Mouse (Mus musculus) intestine, embryonic 15.5 days (tissue): Measurements from ENCODE around the gene Tgfb1i1. TPM values are rescaled to one million over a fixed set of nuclear protein-coding genes. Genes with fewer than 3 reads are reported as not detected.
A peak's percentile ranks its signal among the peaks of the same experiment; 100 is the strongest.

Source experiments
- ATAC-seq: fragments of 200-750 bp; cut with Nextera tagmentation; 2 replicates; pipeline ENCODE4 v1.8.0; 2017; ENCODE audit warnings: moderate TSS enrichment, moderate library complexity
- H3K27ac ChIP-seq: fragments of 300-500 bp; sonication (generic); 2 replicates; pipeline ENCODE4 v1.5.1; 2015; ENCODE audit warnings: mild to moderate bottlenecking, inconsistent platforms
- H3K27me3 ChIP-seq: fragments of 300-500 bp; sonication (generic); replicated peaks from 2 replicates; pipeline ENCODE4 v1.6.1; 2015; ENCODE audit warnings: inconsistent platforms
- H3K36me3 ChIP-seq: fragments of 300-500 bp; sonication (generic); 2 replicates; pipeline ENCODE4 v1.6.1; 2015; ENCODE audit warnings: inconsistent platforms
- H3K4me1 ChIP-seq: fragments of 300-500 bp; sonication (generic); replicated peaks from 2 replicates; pipeline ENCODE4 v1.6.1; 2015; ENCODE audit warnings: inconsistent platforms
- H3K4me2 ChIP-seq: fragments of 300-500 bp; sonication (generic); replicated peaks from 2 replicates; pipeline ENCODE4 v1.6.1; 2015; ENCODE audit warnings: mild to moderate bottlenecking, inconsistent platforms
- H3K4me3 ChIP-seq: fragments of 300-500 bp; sonication (generic); replicated peaks from 2 replicates; pipeline ENCODE4 v1.5.1; 2015; ENCODE audit warnings: inconsistent platforms
- H3K9ac ChIP-seq: fragments of 300-500 bp; sonication (generic); 2 replicates; pipeline ENCODE4 v1.6.1; 2015; ENCODE audit warnings: inconsistent platforms
- H3K9me3 ChIP-seq: fragments of 300-500 bp; sonication (generic); 2 replicates; pipeline ENCODE4 v1.6.1; 2016; ENCODE audit warnings: inconsistent platforms
- WGBS: fragments of 180-500 bp; shearing (Covaris S2); methylation state at CpG from one replicate; pipeline ENCODE4 v1.1.7; 2015; 5-methylcytosine and 5-hydroxymethylcytosine counted together
- polyA plus RNA-seq: library from polyadenylated mRNA; unstranded; fragments of >200 nt; fragmentation: Nextera tagmentation; extraction: Ambion mirVana; gene quantifications from 2 replicates; pipeline ENCODE4 v1.2.1, GENCODE M21; 2015

Tgfb1i1 gene
- polyA plus RNA-seq, 1 experiment from 2014 or later, result 163 TPM

DNA sequence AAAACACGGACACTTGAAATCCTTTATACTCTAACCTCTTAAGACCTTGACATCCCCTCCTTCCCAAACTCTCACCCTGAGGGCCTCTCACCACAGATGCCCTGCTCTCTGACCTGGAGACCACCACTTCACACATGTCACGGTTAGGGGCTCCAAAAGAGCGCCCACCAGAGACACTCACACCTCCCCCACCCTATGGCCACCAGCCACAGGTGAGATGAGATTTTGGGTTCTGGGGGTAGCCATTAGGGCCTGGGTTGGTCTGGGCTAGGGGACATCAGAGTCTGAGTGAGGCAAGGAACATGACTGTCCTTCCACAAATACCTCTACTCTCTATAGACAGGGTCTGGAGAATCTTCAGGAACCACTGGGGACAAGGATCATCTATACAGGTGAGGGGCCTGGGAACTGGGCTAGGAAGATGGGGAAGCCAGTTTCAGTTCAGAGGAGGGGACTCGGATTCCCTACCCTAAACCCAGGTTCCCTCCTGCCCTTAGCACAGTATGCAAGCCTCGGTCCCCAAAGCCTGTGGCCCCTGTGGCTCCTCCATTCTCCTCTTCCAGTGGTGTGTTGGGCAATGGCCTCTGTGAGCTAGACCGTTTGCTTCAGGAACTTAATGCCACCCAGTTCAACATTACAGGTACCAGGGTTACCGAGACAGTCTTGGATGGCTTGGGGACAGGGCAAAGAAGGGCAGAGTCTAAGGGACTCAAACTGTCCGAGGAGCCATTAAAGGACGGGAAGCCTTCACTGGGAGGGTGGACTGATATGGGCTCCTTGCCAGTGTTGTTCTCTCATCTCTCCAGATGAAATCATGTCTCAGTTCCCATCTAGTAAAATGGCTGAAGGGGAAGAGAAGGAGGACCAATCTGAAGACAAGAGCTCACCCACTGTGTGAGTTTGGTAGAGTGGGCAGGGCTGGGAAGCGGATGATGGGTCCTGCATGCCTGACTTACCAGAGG, 1.8 kb downstream of the Tgfb1i1 start:
- Histone ChIP-seq H3K27ac (no peak overlapping the region), H3K27me3 (no peaks in the 10 kb centered on the region), H3K4me1 (peaks cover 30% of the 10 kb centered on the region), H3K9ac (peak overlapping the region; percentile 60), H3K4me2 (peak overlapping the region; percentile 62), H3K36me3 (peaks cover 12% of the 10 kb centered on the region; the same call in 1 of the 2 replicates), H3K4me3 (peak overlapping the region; percentile 46), H3K9me3 (no peaks in the 10 kb centered on the region)
- no peak for ATAC-seq
- 73% methylated on average over 10 of the region's 10 CpGs for WGBS

DNA sequence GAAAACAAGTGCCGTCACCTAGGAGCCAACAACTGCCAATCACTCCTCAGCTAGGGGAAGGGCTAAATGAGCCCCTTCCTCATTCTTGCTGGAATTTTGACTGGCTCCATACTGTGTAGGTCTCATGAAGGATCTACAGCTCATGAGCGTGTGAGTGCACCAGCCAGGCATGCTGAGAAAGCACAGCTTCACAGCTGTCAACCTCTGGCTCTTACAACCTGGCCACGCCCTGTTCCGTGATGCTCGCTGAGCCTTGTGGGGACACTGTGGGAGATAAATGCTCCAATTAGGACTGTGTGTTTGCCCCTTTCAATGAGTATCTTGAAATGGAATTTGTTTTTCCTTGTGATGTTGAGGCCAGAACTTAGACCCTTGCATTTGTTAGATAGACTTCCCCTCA, 3.4 kb downstream of the Tgfb1i1 start:
- WGBS, result 74% methylated on average over 5 of the region's 5 CpGs
- H3K4me3 ChIP-seq, result no peak overlapping the region
- no peaks in the 10 kb centered on the region for H3K9me3 ChIP-seq
- peaks cover 30% of the 10 kb centered on the region for H3K4me1 ChIP-seq
- H3K9ac ChIP-seq, result no peak overlapping the region
- H3K27me3 ChIP-seq, result no peaks in the 10 kb centered on the region
- H3K36me3 ChIP-seq, result peaks cover 6% of the 10 kb centered on the region; the same call in 1 of the 2 replicates
- ATAC-seq, result no peak
- H3K27ac ChIP-seq, result no peak overlapping the region
- peak overlapping the region; percentile 33 for H3K4me2 ChIP-seq

DNA sequence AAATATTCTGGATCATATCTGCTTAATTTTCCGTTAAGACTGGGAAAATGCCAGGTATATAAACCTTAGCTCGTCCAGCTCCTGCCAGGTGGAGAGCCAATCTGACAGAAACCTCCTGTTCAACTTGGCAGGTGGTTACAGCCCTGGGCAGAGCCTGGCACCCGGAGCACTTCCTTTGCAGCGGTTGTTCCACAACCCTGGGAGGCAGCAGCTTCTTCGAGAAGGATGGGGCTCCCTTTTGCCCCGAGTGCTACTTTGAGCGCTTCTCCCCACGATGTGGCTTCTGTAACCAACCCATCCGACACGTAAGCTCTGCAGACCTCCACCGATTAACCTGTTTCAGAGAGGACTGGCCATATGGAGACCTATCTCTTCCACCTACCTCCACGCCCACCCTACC, 5.3 kb downstream of the Tgfb1i1 start:
- Histone ChIP-seq H3K4me1 (peaks cover 22% of the 10 kb centered on the region), H3K36me3 (peaks cover 6% of the 10 kb centered on the region; the same call in 1 of the 2 replicates), H3K9ac (no peak overlapping the region), H3K27me3 (no peaks in the 10 kb centered on the region), H3K4me2 (peak overlapping the region; percentile 44), H3K9me3 (no peaks in the 10 kb centered on the region), H3K4me3 (no peak overlapping the region), H3K27ac (no peak overlapping the region)
- 56% methylated on average over 12 of the region's 12 CpGs for WGBS
- no peak for ATAC-seq

DNA sequence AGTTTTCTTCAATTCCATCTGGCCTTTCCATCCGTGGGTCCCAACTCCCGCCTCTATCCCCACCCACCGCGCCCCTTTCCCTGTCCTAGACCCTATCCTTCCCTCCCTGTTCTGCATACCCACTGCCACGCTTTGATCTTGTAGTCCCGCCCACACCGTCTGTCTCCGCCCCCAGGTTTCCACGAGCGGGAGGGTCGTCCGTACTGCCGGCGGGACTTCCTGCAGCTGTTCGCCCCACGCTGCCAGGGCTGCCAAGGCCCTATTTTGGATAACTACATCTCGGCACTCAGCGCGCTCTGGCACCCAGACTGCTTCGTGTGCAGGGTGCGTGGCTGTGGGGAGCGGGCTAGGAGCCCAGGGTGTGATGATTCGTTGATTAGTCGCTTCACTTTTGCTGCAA, 6.0 kb downstream of the Tgfb1i1 start:
- peak overlapping the region; percentile 44 for H3K4me2 ChIP-seq
- WGBS, result 20% methylated on average over 24 of the region's 24 CpGs
- ATAC-seq, result no peak; the same call in 1 of the 2 replicates
- H3K36me3 ChIP-seq, result peaks cover 6% of the 10 kb centered on the region; the same call in 1 of the 2 replicates
- no peaks in the 10 kb centered on the region for H3K27me3 ChIP-seq
- H3K27ac ChIP-seq, result no peak overlapping the region
- H3K9me3 ChIP-seq, result no peaks in the 10 kb centered on the region
- H3K9ac ChIP-seq, result no peak overlapping the region
- peaks cover 22% of the 10 kb centered on the region for H3K4me1 ChIP-seq
- H3K4me3 ChIP-seq, result no peak overlapping the region

DNA sequence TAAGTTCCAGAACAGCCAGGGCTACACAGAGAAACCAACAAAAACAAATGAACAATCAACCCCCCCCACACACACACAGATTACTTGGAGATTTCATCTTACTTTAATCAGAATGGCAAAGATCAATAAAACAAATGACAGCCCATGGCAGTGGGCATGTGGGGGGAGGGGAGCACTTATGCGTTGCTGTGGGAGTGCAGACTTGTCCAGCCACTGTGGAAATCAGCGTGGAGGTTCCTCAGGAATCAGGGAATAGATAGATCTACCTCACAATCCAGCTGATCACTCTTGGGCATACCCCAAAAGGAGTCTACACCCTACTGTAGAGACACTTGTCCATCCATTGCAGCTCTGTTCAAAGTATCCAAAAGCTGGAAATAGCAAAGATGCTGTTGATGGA, 8.4 kb downstream of the Tgfb1i1 start:
- 71% methylated on average over 2 of the region's 2 CpGs for WGBS

DNA sequence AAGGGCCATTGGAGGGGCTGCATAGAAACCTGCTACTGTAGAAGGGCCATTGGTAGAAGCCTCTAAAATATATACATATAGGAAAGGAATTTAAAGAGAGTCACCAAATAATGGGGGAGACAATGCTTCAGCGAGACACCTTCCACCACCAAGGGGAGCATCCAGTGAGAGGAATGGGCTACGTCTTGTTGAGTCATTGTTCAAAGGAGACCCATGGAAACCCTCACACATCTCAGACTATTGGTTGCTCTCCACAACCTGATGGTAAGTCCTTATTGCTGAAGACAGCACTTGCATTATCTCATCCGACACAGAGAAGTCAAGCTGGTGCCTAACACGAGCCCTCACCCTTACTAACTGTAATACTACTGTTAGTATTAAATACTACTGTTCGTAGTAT, 9.1 kb downstream of the Tgfb1i1 start:
- no peak overlapping the region for H3K4me3 ChIP-seq

More for the DNA sequence above, 8.4 kb downstream of the Tgfb1i1 start:
- no peaks in the 10 kb centered on the region for H3K9me3 ChIP-seq
- H3K4me1 ChIP-seq, result peaks cover 10% of the 10 kb centered on the region; the same call in 1 of the 2 replicates
- no peak overlapping the region for H3K27ac ChIP-seq
- H3K4me2 ChIP-seq, result no peak overlapping the region
- no peak overlapping the region for H3K4me3 ChIP-seq
- H3K36me3 ChIP-seq, result peaks cover 4% of the 10 kb centered on the region; the same call in 1 of the 2 replicates
- no peak for ATAC-seq
- no peak overlapping the region for H3K9ac ChIP-seq
- H3K27me3 ChIP-seq, result no peaks in the 10 kb centered on the region

DNA sequence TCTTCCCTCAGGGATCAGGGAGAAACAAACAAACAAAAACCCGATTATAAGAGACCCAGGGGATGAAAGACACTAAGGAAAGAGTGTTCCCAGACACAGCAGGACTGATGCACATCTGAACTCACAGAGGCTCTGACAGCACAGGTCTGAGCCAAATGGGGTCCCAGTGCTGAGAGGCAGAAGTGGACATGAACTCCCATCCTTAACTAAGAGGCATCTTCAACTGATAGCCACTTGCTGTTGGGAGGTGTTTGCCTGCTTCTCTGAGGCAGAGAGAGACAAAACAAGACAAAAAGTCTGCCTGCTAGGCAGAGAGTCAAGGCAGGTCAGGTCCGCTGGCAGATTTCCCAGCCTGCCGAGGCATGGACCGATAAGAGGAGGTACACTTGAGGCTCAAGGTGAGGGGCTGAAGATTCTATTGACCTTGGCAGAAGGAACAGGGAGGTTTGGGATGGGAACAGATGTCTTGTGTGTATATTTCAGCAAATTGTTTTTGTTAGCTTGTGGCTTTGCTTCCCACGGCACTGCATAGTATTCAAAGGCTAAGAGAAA, 10.2 kb downstream of the Tgfb1i1 start:
- 30% methylated on average over 5 of the region's 5 CpGs for WGBS
- H3K4me2 ChIP-seq, result 0 out of 2 replicates have a peak overlapping the region, but pooled peaks have one; percentile 22

More for the DNA sequence above, 9.1 kb downstream of the Tgfb1i1 start:
- Histone ChIP-seq H3K9ac (no peak overlapping the region), H3K4me1 (peaks cover 9% of the 10 kb centered on the region; the same call in 1 of the 2 replicates), H3K27ac (no peak overlapping the region), H3K9me3 (no peaks in the 10 kb centered on the region), H3K4me2 (no peak overlapping the region), H3K27me3 (no peaks in the 10 kb centered on the region), H3K36me3 (0 out of 2 replicates have a peak, but pooled peaks cover 3% of the 10 kb centered on the region)
- WGBS, result 88% methylated on average over 5 of the region's 5 CpGs
- ATAC-seq, result no peak

DNA sequence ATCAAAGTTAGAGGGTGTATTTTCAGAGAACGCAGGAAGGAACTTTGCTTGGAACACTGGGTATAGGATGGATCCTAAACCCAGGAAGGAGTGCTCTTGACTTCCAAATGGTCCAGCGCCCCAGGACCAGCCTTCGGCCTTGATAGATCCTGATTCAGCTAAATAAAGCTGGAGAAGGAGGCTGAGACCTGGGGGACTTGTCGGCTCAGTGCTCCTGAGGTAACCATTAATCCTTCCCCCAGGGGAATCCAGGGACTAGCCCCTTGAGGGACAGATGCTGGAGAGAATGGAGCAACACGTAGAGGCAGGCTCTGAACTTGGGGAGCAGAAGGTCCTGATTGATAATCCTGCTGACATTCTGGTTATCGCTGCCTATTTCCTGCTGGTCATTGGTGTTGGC, 18.8 kb downstream of the Tgfb1i1 start, which contains the start of gene Slc5a2:
Slc5a2 (plus strand) TSS at position 247 of the 400 bp plus-strand sequence.
- Histone ChIP-seq H3K9me3 (no peaks in the 10 kb centered on the region), H3K9ac (no peak within 1 kb of the TSS), H3K27me3 (no peaks in the 10 kb centered on the region), H3K27ac (no peak within 1 kb of the TSS), H3K36me3 (no peaks in the 10 kb centered on the region), H3K4me3 (no peak within 1 kb of the TSS), H3K4me2 (no peak within 1 kb of the TSS), H3K4me1 (0 out of 2 replicates have a peak, but pooled peaks cover 3% of the 10 kb centered on the region)
- no peak for ATAC-seq
- 75% methylated on average over 6 of the region's 6 CpGs for WGBS

More for the DNA sequence above, 10.2 kb downstream of the Tgfb1i1 start:
- H3K4me3 ChIP-seq, result no peak overlapping the region
- H3K27ac ChIP-seq, result peak overlapping the region; percentile 27; the same call in 1 of the 2 replicates
- H3K27me3 ChIP-seq, result no peaks in the 10 kb centered on the region
- no peak overlapping the region for H3K9ac ChIP-seq
- ATAC-seq, result no peak
- peaks cover 8% of the 10 kb centered on the region; the same call in 1 of the 2 replicates for H3K4me1 ChIP-seq
- H3K9me3 ChIP-seq, result no peaks in the 10 kb centered on the region
- H3K36me3 ChIP-seq, result 0 out of 2 replicates have a peak, but pooled peaks cover 3% of the 10 kb centered on the region

DNA sequence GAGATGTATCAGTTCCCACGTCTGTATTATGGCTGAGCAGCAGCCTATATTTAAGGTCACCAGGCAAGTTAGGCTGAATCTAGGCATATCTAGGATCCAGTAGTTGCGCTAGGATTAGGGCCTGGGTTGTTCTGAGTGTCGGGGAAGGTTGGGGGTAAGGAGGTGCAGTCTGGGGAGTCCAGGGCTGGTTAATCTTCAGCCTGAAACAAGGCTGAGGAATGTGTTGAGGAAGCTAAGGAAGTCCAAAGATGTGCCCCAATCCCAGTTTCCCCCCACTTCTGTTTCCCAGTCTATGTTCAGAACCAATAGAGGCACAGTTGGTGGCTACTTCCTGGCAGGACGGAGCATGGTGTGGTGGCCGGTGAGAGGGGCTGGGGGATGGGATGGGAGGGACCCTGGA, 19.4 kb downstream of the Tgfb1i1 start:
- no peaks in the 10 kb centered on the region for H3K27me3 ChIP-seq
- no peak for ATAC-seq
- H3K4me3 ChIP-seq, result no peak overlapping the region
- no peaks in the 10 kb centered on the region for H3K9me3 ChIP-seq
- no peak overlapping the region for H3K27ac ChIP-seq
- H3K36me3 ChIP-seq, result 0 out of 2 replicates have a peak, but pooled peaks cover under 1% of the 10 kb centered on the region
- 72% methylated on average over 5 of the region's 5 CpGs for WGBS
- peaks cover 3% of the 10 kb centered on the region; the same call in 1 of the 2 replicates for H3K4me1 ChIP-seq
- H3K9ac ChIP-seq, result no peak overlapping the region
- H3K4me2 ChIP-seq, result no peak overlapping the region

DNA sequence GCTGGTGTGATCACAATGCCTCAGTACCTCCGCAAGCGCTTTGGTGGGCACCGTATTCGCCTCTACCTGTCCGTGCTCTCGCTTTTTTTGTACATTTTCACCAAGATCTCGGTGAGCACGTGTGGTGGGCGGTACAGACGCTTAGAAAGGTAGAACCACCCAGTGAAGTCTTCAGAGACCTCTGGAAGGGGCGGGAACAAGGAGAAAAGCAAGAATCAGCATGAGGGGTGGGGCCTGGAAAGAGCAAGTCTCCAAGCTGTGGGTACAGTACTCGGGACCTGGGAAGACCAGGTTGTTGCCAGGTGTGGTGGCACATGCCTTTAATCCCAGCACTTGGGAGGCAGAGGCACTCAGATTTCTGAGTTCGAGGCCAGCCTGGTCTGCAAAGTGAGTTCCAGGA, 20.8 kb downstream of the Tgfb1i1 start:
- ATAC-seq, result no peak
- H3K4me2 ChIP-seq, result no peak overlapping the region

DNA sequence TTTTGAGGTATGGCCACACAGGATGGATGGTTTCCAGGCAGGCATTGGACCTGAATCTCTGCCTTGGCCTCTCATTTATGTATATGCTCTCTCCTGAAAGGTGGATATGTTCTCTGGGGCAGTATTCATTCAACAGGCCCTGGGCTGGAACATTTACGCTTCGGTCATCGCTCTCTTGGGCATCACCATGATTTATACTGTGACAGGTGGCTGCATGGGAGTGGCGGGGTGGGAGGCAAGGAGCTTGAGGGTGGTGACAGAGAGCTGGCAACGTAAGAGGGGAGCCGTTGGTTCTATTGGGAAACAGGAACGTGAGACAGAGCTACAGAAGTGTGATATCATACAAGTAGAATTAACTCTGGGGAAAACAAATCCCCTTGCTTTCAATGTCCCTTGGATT, 21.2 kb downstream of the Tgfb1i1 start:
- no peak overlapping the region for H3K27ac ChIP-seq
- 75% methylated on average over 7 of the region's 7 CpGs for WGBS
- peaks cover 3% of the 10 kb centered on the region; the same call in 1 of the 2 replicates for H3K4me1 ChIP-seq
- no peak overlapping the region for H3K9ac ChIP-seq
- no peak for ATAC-seq
- no peak overlapping the region for H3K4me2 ChIP-seq
- no peaks in the 10 kb centered on the region for H3K27me3 ChIP-seq
- H3K9me3 ChIP-seq, result no peaks in the 10 kb centered on the region
- peaks cover 15% of the 10 kb centered on the region; the same call in 1 of the 2 replicates for H3K36me3 ChIP-seq
- no peak overlapping the region for H3K4me3 ChIP-seq

More for the DNA sequence above, 20.8 kb downstream of the Tgfb1i1 start:
- H3K36me3 ChIP-seq, result peaks cover 14% of the 10 kb centered on the region; the same call in 1 of the 2 replicates
- H3K4me1 ChIP-seq, result peaks cover 3% of the 10 kb centered on the region; the same call in 1 of the 2 replicates
- no peaks in the 10 kb centered on the region for H3K27me3 ChIP-seq
- 69% methylated on average over 13 of the region's 13 CpGs for WGBS
- no peak overlapping the region for H3K27ac ChIP-seq
- H3K9me3 ChIP-seq, result no peaks in the 10 kb centered on the region
- H3K9ac ChIP-seq, result no peak overlapping the region
- H3K4me3 ChIP-seq, result no peak overlapping the region

DNA sequence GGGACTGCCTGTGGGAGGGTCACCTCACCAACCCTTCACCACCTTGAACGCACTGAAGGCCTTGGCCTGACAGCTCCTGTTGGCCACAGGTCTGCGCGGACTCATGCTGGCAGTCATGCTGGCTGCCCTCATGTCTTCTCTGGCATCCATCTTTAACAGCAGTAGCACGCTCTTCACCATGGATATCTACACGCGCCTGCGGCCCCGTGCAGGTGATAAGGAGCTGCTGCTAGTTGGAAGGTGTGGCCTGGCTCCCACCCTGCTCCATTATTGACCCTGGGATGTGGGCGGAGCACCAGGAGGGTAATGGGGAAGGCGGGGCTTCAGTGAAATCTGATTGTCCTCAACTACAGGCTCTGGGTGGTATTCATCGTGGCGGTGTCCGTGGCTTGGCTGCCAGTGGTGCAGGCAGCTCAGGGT, 23.8 kb downstream of the Tgfb1i1 start:
- 45% methylated on average over 13 of the region's 13 CpGs for WGBS
- ATAC-seq, result peak; percentile 96
- no peak overlapping the region for H3K27ac ChIP-seq
- H3K4me1 ChIP-seq, result peaks cover 3% of the 10 kb centered on the region; the same call in 1 of the 2 replicates
- no peak overlapping the region for H3K9ac ChIP-seq
- H3K27me3 ChIP-seq, result no peaks in the 10 kb centered on the region
- no peaks in the 10 kb centered on the region for H3K9me3 ChIP-seq
- H3K4me3 ChIP-seq, result no peak overlapping the region
- H3K4me2 ChIP-seq, result peak overlapping the region; percentile 22
- H3K36me3 ChIP-seq, result peaks cover 37% of the 10 kb centered on the region
